Mouse (Mus musculus) liver, embryonic 11.5 days (tissue): ENCODE data around the gene Usf1. TPM values are rescaled to one million over a fixed set of nuclear protein-coding genes. Genes with fewer than 3 reads are reported as not detected.

ENCODE experiments used
- ATAC-seq: fragments of 200-750 bp; cut with Nextera tagmentation; replicated peaks from 2 replicates; pipeline ENCODE4 v1.8.0; 2017; ENCODE audit warnings: moderate number of reproducible peaks, mild to moderate bottlenecking, moderate TSS enrichment, moderate library complexity; ENCODE audit not compliant: low FRiP score
- DNase-seq: peaks from one replicate; pipeline ENCODE4 v3.0.0-alpha.2; 2017; ENCODE audit warnings: low spot score
- H3K27ac ChIP-seq: fragments of 300-500 bp; sonication (generic); 2 replicates; pipeline ENCODE4 v1.5.1; 2014; ENCODE audit warnings: mild to moderate bottlenecking, low read depth, low read length, control low read depth
- H3K27me3 ChIP-seq: fragments of 300-500 bp; sonication (generic); replicated peaks from 2 replicates; pipeline ENCODE4 v1.6.1; 2014; ENCODE audit warnings: low read length, mixed read lengths; ENCODE audit not compliant: control insufficient read depth, insufficient read depth
- H3K36me3 ChIP-seq: fragments of 300-500 bp; sonication (generic); 2 replicates; pipeline ENCODE4 v1.6.1; 2014; ENCODE audit warnings: mild to moderate bottlenecking, low read length, moderate library complexity, mixed read lengths; ENCODE audit not compliant: control insufficient read depth, insufficient read depth
- H3K4me1 ChIP-seq: fragments of 300-500 bp; sonication (generic); replicated peaks from 2 replicates; pipeline ENCODE4 v1.6.1; 2014; ENCODE audit warnings: low read length, mixed read lengths; ENCODE audit not compliant: control insufficient read depth, insufficient read depth
- H3K4me2 ChIP-seq: fragments of 300-500 bp; sonication (generic); 2 replicates; pipeline ENCODE4 v1.6.1; 2014; ENCODE audit warnings: mild to moderate bottlenecking, control low read depth, moderate library complexity
- H3K4me3 ChIP-seq: fragments of 300-500 bp; sonication (generic); 2 replicates; pipeline ENCODE4 v1.5.1; 2014; ENCODE audit warnings: low read depth, low read length, control low read depth
- H3K9ac ChIP-seq: fragments of 300-500 bp; sonication (generic); 2 replicates; pipeline ENCODE4 v1.6.1; 2014; ENCODE audit warnings: low read depth, low read length, control low read depth
- H3K9me3 ChIP-seq: fragments of 300-500 bp; sonication (generic); 2 replicates; pipeline ENCODE4 v1.6.1; 2016; ENCODE audit warnings: low read length, inconsistent platforms, mixed read lengths; ENCODE audit not compliant: control insufficient read depth
- WGBS: fragments of 180-500 bp; shearing (Covaris S2); extraction: QIAGEN DNeasy Blood & Tissue Kit; methylation state at CpG from one replicate; pipeline ENCODE4 v1.1.7; 2014; 5-methylcytosine and 5-hydroxymethylcytosine counted together
- polyA plus RNA-seq: library from polyadenylated mRNA; unstranded; fragments of >200 nt; fragmentation: Nextera tagmentation; extraction: Ambion mirVana; gene quantifications from 2 replicates; pipeline ENCODE4 v1.2.1, GENCODE M21; 2014

Usf1 gene
- polyA plus RNA-seq, 1 experiment from 2014 or later, result 53.2 TPM

- Histone ChIP-seq H3K36me3 (0 out of 2 replicates have a peak, but pooled peaks cover 2% of the 10 kb centered on the region), H3K4me1 (peaks cover 18% of the 10 kb centered on the region), H3K9ac (no peak overlapping the region), H3K9me3 (no peaks in the 10 kb centered on the region), H3K27ac (no peak overlapping the region), H3K4me2 (no peak overlapping the region), H3K27me3 (no peaks in the 10 kb centered on the region), H3K4me3 (no peak overlapping the region)
- ATAC-seq (no peak), DNase-seq (no peak)
- 75% methylated on average over 1 of the region's 1 CpGs for WGBS
Measured at GRCm38 (mm10) chr1:171410231-171410630, 882 bp upstream of the Usf1 start.

GRCm38 (mm10) chr1:171411492-171411941 is 404 bp downstream of the Usf1 start:
- peaks cover 8% of the 10 kb centered on the region for H3K36me3 ChIP-seq
- H3K9me3 ChIP-seq, result no peaks in the 10 kb centered on the region
- DNase-seq, result no peak
- no peaks in the 10 kb centered on the region for H3K27me3 ChIP-seq
- ATAC-seq, result peak; percentile 75
- peak overlapping the region; percentile 78 for H3K27ac ChIP-seq
- H3K4me1 ChIP-seq, result peaks cover 18% of the 10 kb centered on the region
- peak overlapping the region; percentile 97 for H3K4me3 ChIP-seq
- under 1% methylated on average over 34 of the region's 39 CpGs for WGBS
- H3K9ac ChIP-seq, result peak overlapping the region; percentile 93
- H3K4me2 ChIP-seq, result peak overlapping the region; percentile 69

GRCm38 (mm10) chr1:171412001-171412441 is 908 bp downstream of the Usf1 start:
- WGBS, result under 1% methylated on average over 20 of the region's 20 CpGs
- H3K9me3 ChIP-seq, result no peaks in the 10 kb centered on the region

GRCm38 (mm10) chr1:171412446-171412845 is 1.3 kb downstream of the Usf1 start:
- Histone ChIP-seq H3K27ac (no peak overlapping the region), H3K27me3 (no peaks in the 10 kb centered on the region), H3K9ac (peak overlapping the region; percentile 93), H3K4me1 (peaks cover 18% of the 10 kb centered on the region), H3K4me3 (peak overlapping the region; percentile 97), H3K4me2 (peak overlapping the region; percentile 69), H3K9me3 (no peaks in the 10 kb centered on the region), H3K36me3 (peaks cover 16% of the 10 kb centered on the region)
- no peak for ATAC-seq
- no peak for DNase-seq
- 56% methylated on average over 3 of the region's 3 CpGs for WGBS

More at GRCm38 (mm10) chr1:171412001-171412441, 908 bp downstream of the Usf1 start:
- Histone ChIP-seq H3K36me3 (peaks cover 12% of the 10 kb centered on the region), H3K27me3 (no peaks in the 10 kb centered on the region), H3K27ac (peak overlapping the region; percentile 78), H3K9ac (peak overlapping the region; percentile 93), H3K4me1 (peaks cover 18% of the 10 kb centered on the region), H3K4me2 (peak overlapping the region; percentile 69), H3K4me3 (peak overlapping the region; percentile 97)
- peak; percentile 56 for DNase-seq
- ATAC-seq, result no peak

GRCm38 (mm10) chr1:171413608-171414007 is 2.5 kb downstream of the Usf1 start:
- H3K4me3 ChIP-seq, result 0 out of 2 replicates have a peak overlapping the region, but pooled peaks have one; percentile 4
- no peaks in the 10 kb centered on the region for H3K27me3 ChIP-seq
- H3K9me3 ChIP-seq, result no peaks in the 10 kb centered on the region
- no peak for DNase-seq
- H3K9ac ChIP-seq, result no peak overlapping the region
- no peak overlapping the region for H3K27ac ChIP-seq
- no peak for ATAC-seq
- H3K4me1 ChIP-seq, result peaks cover 18% of the 10 kb centered on the region
- H3K36me3 ChIP-seq, result peaks cover 22% of the 10 kb centered on the region
- 69% methylated on average over 8 of the region's 8 CpGs for WGBS
- no peak overlapping the region; the same call in 1 of the 2 replicates for H3K4me2 ChIP-seq

GRCm38 (mm10) chr1:171418660-171419059 is 7.5 kb downstream of the Usf1 start, which contains the start of gene Tstd1:
TSS of gene Tstd1 (plus strand) at chr1:171418872.
- Histone ChIP-seq H3K36me3 (peaks cover 26% of the 10 kb centered on the region), H3K4me2 (no peak within 1 kb of the TSS), H3K4me1 (peaks cover 7% of the 10 kb centered on the region; the same call in 1 of the 2 replicates), H3K9ac (no peak within 1 kb of the TSS), H3K27ac (no peak within 1 kb of the TSS), H3K27me3 (no peaks in the 10 kb centered on the region), H3K9me3 (no peaks in the 10 kb centered on the region), H3K4me3 (no peak within 1 kb of the TSS)
- 92% methylated on average over 5 of the region's 5 CpGs for WGBS
- DNase-seq (no peak), ATAC-seq (no peak)

GRCm38 (mm10) chr1:171419291-171419882 is 8.3 kb downstream of the Usf1 start:
- Histone ChIP-seq H3K27me3 (no peaks in the 10 kb centered on the region), H3K9ac (no peak overlapping the region), H3K4me2 (no peak overlapping the region), H3K4me1 (peaks cover 3% of the 10 kb centered on the region; the same call in 1 of the 2 replicates), H3K4me3 (no peak overlapping the region), H3K36me3 (peaks cover 24% of the 10 kb centered on the region), H3K9me3 (no peaks in the 10 kb centered on the region), H3K27ac (no peak overlapping the region)
- ATAC-seq, result no peak
- no peak for DNase-seq
- WGBS, result 77% methylated on average over 12 of the region's 12 CpGs

- Histone ChIP-seq H3K9me3 (no peaks in the 10 kb centered on the region), H3K4me2 (no peak overlapping the region), H3K27me3 (no peaks in the 10 kb centered on the region), H3K36me3 (peaks cover 24% of the 10 kb centered on the region), H3K4me1 (no peaks in the 10 kb centered on the region), H3K4me3 (no peak overlapping the region), H3K27ac (no peak overlapping the region), H3K9ac (no peak overlapping the region)
- ATAC-seq, result no peak
- DNase-seq, result no peak
- 86% methylated on average over 5 of the region's 5 CpGs for WGBS
Measured at GRCm38 (mm10) chr1:171419905-171420304, 8.8 kb downstream of the Usf1 start.
